9 mouse cellular contexts compared by ENCODE assay signal in the genomic region with DNA sequence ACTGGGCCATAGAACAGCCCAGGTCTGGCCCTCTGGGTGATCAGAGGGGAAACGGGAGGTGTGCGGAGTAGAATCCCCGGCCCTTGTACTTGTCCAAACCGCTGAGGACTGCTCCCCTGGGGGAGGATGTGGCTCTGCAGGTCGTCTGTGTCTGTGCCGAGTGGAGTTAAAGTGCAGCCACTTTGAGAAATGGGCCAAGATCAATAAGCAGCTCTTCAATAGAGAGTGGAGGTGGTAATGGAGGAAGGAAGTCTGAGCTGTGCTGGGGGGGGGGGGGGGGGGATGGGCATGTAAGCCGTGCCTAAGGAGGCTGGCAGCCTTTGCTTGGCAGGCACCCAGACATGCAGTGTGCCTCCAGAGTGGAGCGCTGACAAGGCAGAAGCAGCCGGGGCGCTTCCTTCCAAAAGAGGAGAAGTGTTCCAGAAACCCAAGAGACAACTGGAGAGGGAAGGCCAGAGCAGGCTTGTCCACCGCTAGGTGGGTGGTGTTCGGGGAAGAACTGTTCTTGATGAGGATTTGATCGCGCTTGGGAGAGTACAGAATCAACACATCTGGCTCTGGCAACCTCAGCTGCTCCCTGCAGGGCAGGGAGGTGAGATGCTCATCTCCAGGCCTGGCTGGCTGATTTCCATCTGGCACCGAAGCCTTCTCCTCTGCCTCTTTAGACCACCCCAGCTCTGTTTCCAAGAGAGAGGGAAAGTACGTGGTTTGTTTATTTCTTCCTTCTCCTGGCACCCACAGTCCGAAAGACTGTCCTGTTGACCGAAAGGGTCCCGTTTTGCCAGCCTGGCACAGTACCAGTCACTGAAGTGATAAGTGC. TPM values are rescaled to one million over a fixed set of nuclear protein-coding genes. Genes with fewer than 3 reads are reported as not detected.
DNase-seq lines count a peak whose midpoint lies in the region; ATAC-seq lines count a peak whose summit lies in the region.
"Had no signal": no experiment of that assay in that cellular context is flagged by ENCODE, and none has a peak within 500 bp of the region (broad histone marks: within the 10 kb centered on the region; RNA-seq: fewer than 3 reads in every experiment).

No protein-coding gene starts in this region.

- H3K4me1 ChIP-seq in kidney, embryonic 14.5 days (ENCODE audit: control insufficient read depth, insufficient read depth, low read length) = peaks cover 12% of the 10 kb centered on the region
- peaks cover 30% of the 10 kb centered on the region for H3K4me1 ChIP-seq in hindbrain, embryonic 16.5 days (ENCODE audit: control insufficient read depth, insufficient read depth, low read depth, low read length)

- peak; percentile 67 for DNase-seq in kidney, adult 18-20 months
- DNase-seq in adrenal gland, postnatal 14 days = peak; percentile 75
- peak; percentile 75 to 77 for DNase-seq in frontal cortex, postnatal 14 days (ENCODE audit: low spot score in 2 of 2)
- DNase-seq in lung, adult 18-20 months = peak; percentile 74 to 79
- peak; percentile 80 to 82 for DNase-seq in right cerebral cortex, postnatal 36 days (ENCODE audit: low spot score in 2 of 2)

- no peak overlapping the region for H3K27ac ChIP-seq in kidney, embryonic 14.5 days (ENCODE audit: low read depth, low read length)
- H3K27ac ChIP-seq in hindbrain, embryonic 16.5 days (ENCODE audit: low read depth, low read length) = peak overlapping the region; percentile 41
- H3K27ac ChIP-seq: kidney, postnatal 0 days had no signal

- WGBS in kidney, embryonic 14.5 days = 67% methylated on average over 19 of the region's 19 CpGs
- WGBS in hindbrain, embryonic 16.5 days = 37% methylated on average over 19 of the region's 19 CpGs

- H3K4me3 ChIP-seq in kidney, embryonic 14.5 days (ENCODE audit: low read length) = no peak overlapping the region
- no peak overlapping the region for H3K4me3 ChIP-seq in hindbrain, embryonic 16.5 days (ENCODE audit: low read length)

- H3K9ac ChIP-seq in kidney, embryonic 14.5 days (ENCODE audit: low read depth, low read length) = no peak overlapping the region
- no peak overlapping the region for H3K9ac ChIP-seq in hindbrain, embryonic 16.5 days (ENCODE audit: low read depth, low read length)

- ATAC-seq in kidney, embryonic 14.5 days (ENCODE audit: low FRiP score, low TSS enrichment) = no peak
- ATAC-seq in hindbrain, embryonic 16.5 days = peak; percentile 25
- ATAC-seq in megakaryocyte, adult 5-6 weeks (ENCODE audit: poor library complexity, severe bottlenecking) = no peak

- no peak overlapping the region for H3K4me2 ChIP-seq in kidney, embryonic 14.5 days (replicated peaks; ENCODE audit: low read depth, low read length)
- H3K4me2 ChIP-seq in hindbrain, embryonic 16.5 days (ENCODE audit: low read length) = peak overlapping the region; percentile 27

- peaks cover 3% of the 10 kb centered on the region; the same call in 1 of the 2 replicates for H3K36me3 ChIP-seq in kidney, embryonic 14.5 days (ENCODE audit: control insufficient read depth, insufficient read depth, low read length)
- H3K36me3 ChIP-seq in hindbrain, embryonic 16.5 days (ENCODE audit: control insufficient read depth, insufficient read depth, low read length) = peaks cover under 1% of the 10 kb centered on the region

- H3K9me3 ChIP-seq in kidney, embryonic 14.5 days (ENCODE audit: control insufficient read depth, low read length) = no peaks in the 10 kb centered on the region
- no peaks in the 10 kb centered on the region for H3K9me3 ChIP-seq in hindbrain, embryonic 16.5 days (ENCODE audit: control insufficient read depth, low read length)

- H3K27me3 ChIP-seq in kidney, embryonic 14.5 days (ENCODE audit: control insufficient read depth, insufficient read depth, low read length) = peaks cover 5% of the 10 kb centered on the region; the same call in 1 of the 2 replicates
- no peaks in the 10 kb centered on the region for H3K27me3 ChIP-seq in hindbrain, embryonic 16.5 days (replicated peaks; ENCODE audit: control insufficient read depth, insufficient read depth, low read length)

RNA-seq across cellular contexts. Expression of a gene that starts 3.0 kb away (rescaled TPM):
- polyA plus RNA-seq in kidney, embryonic 14.5 days (2014; fragmentation: Nextera tagmentation; extraction: Ambion mirVana) = 10.9 and 16.1 TPM in 2 replicates
- total RNA-seq in adrenal gland, postnatal 14 days (2021) = 21.3 and 21.8 TPM in 2 replicates
- 15.7 and 18.4 TPM in 2 replicates for polyA plus RNA-seq in hindbrain, embryonic 16.5 days (2015; fragmentation: Nextera tagmentation; extraction: Ambion mirVana)
- not detected in 2 replicates for total RNA-seq in megakaryocyte, adult 5-6 weeks (2015)
- total RNA-seq in megakaryocyte, adult 5-6 weeks (2017) = not detected in 2 replicates

RNA-seq across cellular contexts. Expression of a gene that starts 16.9 kb away (rescaled TPM):
- polyA plus RNA-seq in kidney, embryonic 14.5 days (2014; fragmentation: Nextera tagmentation; extraction: Ambion mirVana) = 43.4 and 50.9 TPM in 2 replicates
- total RNA-seq in adrenal gland, postnatal 14 days (2021) = 17.4 and 25.0 TPM in 2 replicates
- 35.7 and 39.8 TPM in 2 replicates for polyA plus RNA-seq in hindbrain, embryonic 16.5 days (2015; fragmentation: Nextera tagmentation; extraction: Ambion mirVana)
- 28.2 and 32.4 TPM in 2 replicates for total RNA-seq in megakaryocyte, adult 5-6 weeks (2015)
- total RNA-seq in megakaryocyte, adult 5-6 weeks (2017) = 29.0 and 29.5 TPM in 2 replicates

RNA-seq across cellular contexts. Expression of a gene that starts 17.3 kb away (rescaled TPM):
- 6.6 and 8.7 TPM in 2 replicates for polyA plus RNA-seq in kidney, embryonic 14.5 days (2014; fragmentation: Nextera tagmentation; extraction: Ambion mirVana)
- total RNA-seq in adrenal gland, postnatal 14 days (2021) = 10.6 and 11.6 TPM in 2 replicates
- polyA plus RNA-seq in hindbrain, embryonic 16.5 days (2015; fragmentation: Nextera tagmentation; extraction: Ambion mirVana) = 12.1 and 15.8 TPM in 2 replicates
- total RNA-seq in megakaryocyte, adult 5-6 weeks (2015) = 5.6 and 6.7 TPM in 2 replicates
- 3.7 and 4.2 TPM in 2 replicates for total RNA-seq in megakaryocyte, adult 5-6 weeks (2017)

RNA-seq across cellular contexts. Expression of a gene that starts 38.7 kb away (rescaled TPM):
- polyA plus RNA-seq in kidney, embryonic 14.5 days (2014; fragmentation: Nextera tagmentation; extraction: Ambion mirVana) = 0.43 TPM in 1 of 2 replicates, not detected in the other
- total RNA-seq in adrenal gland, postnatal 14 days (2021) = not detected in 2 replicates
- polyA plus RNA-seq in hindbrain, embryonic 16.5 days (2015; fragmentation: Nextera tagmentation; extraction: Ambion mirVana) = 3.5 and 6.6 TPM in 2 replicates
- 0.36 TPM in 1 of 2 replicates, not detected in the other for total RNA-seq in megakaryocyte, adult 5-6 weeks (2015)
- not detected in 2 replicates for total RNA-seq in megakaryocyte, adult 5-6 weeks (2017)

RNA-seq across cellular contexts. Expression of a gene that starts 42.6 kb away (rescaled TPM):
- polyA plus RNA-seq in kidney, embryonic 14.5 days (2014; fragmentation: Nextera tagmentation; extraction: Ambion mirVana) = 0.60 and 1.2 TPM in 2 replicates
- 1.0 and 2.0 TPM in 2 replicates for total RNA-seq in adrenal gland, postnatal 14 days (2021)
- polyA plus RNA-seq in hindbrain, embryonic 16.5 days (2015; fragmentation: Nextera tagmentation; extraction: Ambion mirVana) = 0.25 and 0.69 TPM in 2 replicates
- total RNA-seq in megakaryocyte, adult 5-6 weeks (2015) = 0.96 TPM in 1 of 2 replicates, not detected in the other
- 0.20 TPM in 1 of 2 replicates, not detected in the other for total RNA-seq in megakaryocyte, adult 5-6 weeks (2017)

Comparison
In these comparisons a context has a peak if more than half of its experiments do, and no peak if none do; other contexts are left out.
1. RNA of a gene that starts 3.0 kb away (total RNA-seq): 21.3 to 21.8 TPM in adrenal gland, postnatal 14 days; not detected in megakaryocyte, adult 5-6 weeks; every median in the first group is over 10 times any median in the second.
2. Peak in every context shown above with its lines, with median percentiles within 50 percentile points of each other: DNase-seq.